Mouse (Mus musculus): Measurements from ENCODE around the gene 2700081O15Rik. TPM values are rescaled to one million over a fixed set of nuclear protein-coding genes. Genes with fewer than 3 reads are reported as not detected.
A peak's percentile ranks its signal among the peaks of the same experiment; 100 is the strongest.
"Not testable (repeated sequence)": the region's sequence is repeated elsewhere in the genome, so short reads cannot be mapped to it uniquely, and the experiment has no call there.

Gene 2700081O15Rik
- polyA plus RNA-seq (2015; fragmentation: Nextera tagmentation; extraction: Ambion mirVana): 10.0 and 10.5 TPM in 2 replicates

DNA sequence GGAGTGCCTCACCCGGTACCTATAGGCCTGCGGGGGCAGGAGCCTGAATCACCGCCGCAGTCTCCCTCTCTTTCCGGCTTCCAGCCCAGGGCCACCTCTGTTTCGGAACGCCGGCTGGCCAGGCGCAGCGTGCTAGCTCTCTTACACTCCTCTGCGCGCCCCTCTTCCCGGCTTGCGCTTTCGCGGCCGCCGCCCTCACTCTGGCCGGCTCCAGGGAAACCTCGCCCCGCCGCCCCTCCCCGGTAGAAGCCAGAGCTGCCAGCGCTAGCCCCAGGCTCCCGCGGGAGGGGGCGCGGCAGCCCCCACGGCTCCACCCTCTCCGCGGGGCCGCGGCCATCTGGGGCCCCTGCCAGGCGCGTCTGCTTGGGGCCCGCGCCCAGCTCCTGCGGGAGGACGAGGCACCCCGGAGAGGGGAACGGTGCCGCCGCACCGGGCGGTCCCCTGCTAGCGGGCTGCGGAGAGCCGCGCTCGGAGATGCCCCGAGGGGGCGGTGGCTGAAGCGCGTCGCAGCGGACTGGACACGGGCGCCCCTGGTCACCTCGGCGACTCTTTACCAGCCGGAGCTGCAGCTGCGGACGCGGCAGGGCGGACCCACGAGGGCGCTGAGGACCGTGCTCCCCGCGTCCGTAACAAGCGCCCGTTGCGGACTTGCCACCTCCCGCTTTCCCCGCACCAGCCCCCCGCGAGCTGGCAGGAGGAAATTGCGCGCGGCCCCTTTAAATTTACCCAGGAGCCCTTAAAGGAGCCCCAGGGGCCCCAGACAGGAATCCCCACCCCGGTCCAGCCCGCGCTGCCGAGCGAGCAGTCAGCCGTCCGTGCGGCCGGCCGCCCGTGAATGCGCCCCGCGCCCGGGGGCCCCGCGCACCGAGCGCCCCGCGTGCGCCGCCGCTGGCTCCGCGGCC lies at the start of gene 2700081O15Rik:
Gene 2700081O15Rik (plus strand): TSS at position 792 of the 902 bp plus-strand sequence.
- Histone ChIP-seq H3K27me3 (no peaks in the 10 kb centered on the region), H3K9ac (peak within 1 kb of the TSS; percentile 96), H3K27ac (peak within 1 kb of the TSS; percentile 96), H3K4me1 (peaks cover 46% of the 10 kb centered on the region), H3K36me3 (peaks cover 25% of the 10 kb centered on the region), H3K9me3 (no peaks in the 10 kb centered on the region), H3K4me3 (peak within 1 kb of the TSS; percentile 85), H3K4me2 (replicated peaks) (peak within 1 kb of the TSS; percentile 87)
- ATAC-seq (ENCODE audit: low FRiP score, low read depth): peak; percentile 64
- WGBS: under 1% methylated on average over 94 of the region's 107 CpGs

DNA sequence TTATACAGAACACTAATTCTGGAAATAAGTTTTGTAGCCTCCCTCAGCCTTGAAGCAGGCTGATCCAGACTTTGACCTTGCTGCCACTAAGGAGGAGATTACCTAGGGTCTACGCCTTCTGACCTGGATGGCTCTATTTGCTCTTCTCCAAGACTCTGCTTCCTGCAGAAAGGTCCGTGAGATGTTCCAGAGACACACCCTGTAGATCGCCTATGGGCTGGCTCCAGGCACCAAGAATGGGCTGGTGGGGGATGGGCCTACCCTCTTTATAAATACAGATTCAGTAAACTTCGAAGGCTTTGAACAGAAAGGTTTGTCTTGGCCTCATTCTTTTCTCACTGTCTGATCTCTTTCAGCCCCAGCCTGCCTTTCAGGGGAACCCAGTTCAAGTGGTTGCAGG lies 48.0 kb upstream of the 2700081O15Rik start:
- H3K4me1 ChIP-seq; ATAC-seq (ENCODE audit: low FRiP score, low read depth); H3K9me3 ChIP-seq; H3K9ac ChIP-seq; H3K27me3 ChIP-seq; H3K4me3 ChIP-seq; H3K27ac ChIP-seq; H3K4me2 ChIP-seq (replicated peaks): not testable (repeated sequence)
- 87% methylated on average over 4 of the region's 4 CpGs for WGBS
- peaks cover 83% of the 10 kb centered on the region for H3K36me3 ChIP-seq

DNA sequence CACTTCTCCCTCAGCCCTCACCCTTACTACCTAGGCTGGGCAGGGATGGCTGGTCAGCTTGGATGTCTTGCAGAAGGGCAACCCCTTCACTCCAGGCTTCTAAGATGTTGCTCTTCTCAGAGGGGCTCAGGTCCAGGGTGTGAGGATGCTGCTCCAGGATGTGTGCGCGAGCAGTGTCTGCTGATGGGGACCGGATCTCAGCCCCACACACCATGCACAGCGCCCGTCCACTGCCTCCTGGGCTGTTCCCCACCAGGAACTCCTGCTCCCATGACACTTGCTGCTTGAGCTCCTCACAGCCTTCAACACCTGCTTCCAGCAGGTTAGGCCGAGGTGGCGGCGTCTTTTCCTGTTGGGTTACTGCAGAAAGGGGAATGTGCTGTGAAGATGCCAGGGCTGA lies 42.9 kb upstream of the 2700081O15Rik start:
- WGBS: 95% methylated on average over 8 of the region's 8 CpGs
- Histone ChIP-seq H3K4me3 (no peak overlapping the region), H3K36me3 (peaks cover 75% of the 10 kb centered on the region), H3K27me3 (no peaks in the 10 kb centered on the region), H3K9me3 (no peaks in the 10 kb centered on the region), H3K4me1 (no peaks in the 10 kb centered on the region), H3K27ac (no peak overlapping the region), H3K9ac (no peak overlapping the region), H3K4me2 (replicated peaks) (no peak overlapping the region)
- ATAC-seq (ENCODE audit: low FRiP score, low read depth): no peak

- H3K4me2 ChIP-seq (replicated peaks): no peak overlapping the region
- H3K27me3 ChIP-seq: no peaks in the 10 kb centered on the region
- H3K36me3 ChIP-seq: peaks cover 51% of the 10 kb centered on the region
- ATAC-seq (ENCODE audit: low FRiP score, low read depth): no peak
- H3K9me3 ChIP-seq: no peaks in the 10 kb centered on the region
- H3K4me3 ChIP-seq: no peak overlapping the region
- H3K4me1 ChIP-seq: peaks cover 16% of the 10 kb centered on the region
- WGBS: 78% methylated on average over 2 of the region's 2 CpGs
- no peak overlapping the region for H3K27ac ChIP-seq
- H3K9ac ChIP-seq: no peak overlapping the region
Observed at GRCm38 (mm10) chr19:7377639-7378038, 39.8 kb upstream of the 2700081O15Rik start.

- no peak for ATAC-seq (ENCODE audit: low FRiP score, low read depth)
- Histone ChIP-seq H3K4me1 (peaks cover 26% of the 10 kb centered on the region), H3K36me3 (peaks cover 23% of the 10 kb centered on the region), H3K27ac (peak overlapping the region; percentile 85), H3K4me3 (peak overlapping the region; percentile 80), H3K4me2 (replicated peaks) (peak overlapping the region; percentile 66), H3K9me3 (peaks cover 7% of the 10 kb centered on the region; the same call in 1 of the 2 replicates), H3K9ac (peak overlapping the region; percentile 86), H3K27me3 (no peaks in the 10 kb centered on the region)
- WGBS: 2% methylated on average over 8 of the region's 8 CpGs
Observed at GRCm38 (mm10) chr19:7381906-7382247, 35.5 kb upstream of the 2700081O15Rik start.

GRCm38 (mm10) chr19:7382248-7382902 lies 35.0 kb upstream of the 2700081O15Rik start:
- H3K9me3 ChIP-seq: peaks cover 7% of the 10 kb centered on the region; the same call in 1 of the 2 replicates
- peak overlapping the region; percentile 86 for H3K9ac ChIP-seq
- peak overlapping the region; percentile 85 for H3K27ac ChIP-seq
- peak overlapping the region; percentile 66 for H3K4me2 ChIP-seq (replicated peaks)
- H3K27me3 ChIP-seq: no peaks in the 10 kb centered on the region
- H3K4me3 ChIP-seq: peak overlapping the region; percentile 80
- under 1% methylated on average over 57 of the region's 60 CpGs for WGBS
- ATAC-seq (ENCODE audit: low FRiP score, low read depth): peak; percentile 58
- peaks cover 23% of the 10 kb centered on the region for H3K36me3 ChIP-seq
- peaks cover 26% of the 10 kb centered on the region for H3K4me1 ChIP-seq

DNA sequence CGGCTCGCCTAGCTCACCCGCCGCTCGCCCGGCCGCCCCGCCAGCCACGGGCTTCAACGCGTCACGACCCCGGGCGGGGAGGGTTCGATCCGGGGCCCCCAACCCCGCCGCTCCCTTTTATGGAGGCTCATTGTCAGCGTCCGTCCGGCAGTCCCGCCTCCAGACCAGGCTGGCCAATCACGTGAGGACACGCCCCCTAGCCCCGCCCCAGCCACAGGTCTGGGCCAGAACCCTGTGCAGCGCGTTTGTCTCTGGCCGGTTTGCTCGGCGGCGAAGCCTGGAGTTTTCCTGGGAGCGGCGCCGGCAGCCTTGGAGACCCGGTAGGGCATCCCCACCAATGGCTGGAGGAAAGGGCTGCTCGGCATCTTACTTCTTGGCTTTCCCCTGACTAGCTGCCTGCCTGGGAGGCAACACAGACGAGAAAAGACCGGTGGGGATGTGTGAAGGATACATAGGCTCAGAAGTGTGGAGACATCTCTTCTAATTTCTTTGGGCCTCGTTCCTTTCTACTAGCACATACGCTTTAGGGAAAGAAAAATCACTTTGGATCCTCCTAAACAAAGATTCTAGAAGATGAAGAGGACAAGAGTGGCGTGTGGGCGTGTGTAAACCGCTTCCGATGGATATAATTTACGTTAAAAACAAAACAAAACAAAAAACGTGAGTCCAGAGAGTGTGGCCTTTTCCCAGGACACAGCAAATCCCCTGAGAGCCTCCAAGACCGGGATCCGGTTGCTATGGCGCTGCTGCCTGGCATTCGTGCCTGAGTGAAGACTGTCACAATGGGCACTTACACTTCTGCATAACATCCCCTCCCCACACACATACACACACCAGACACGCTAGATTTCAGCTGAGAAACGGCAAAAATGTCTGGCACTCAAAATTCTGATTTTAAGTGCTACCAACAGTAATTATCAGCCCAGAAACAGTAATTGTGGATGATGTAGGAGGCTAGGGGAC lies 34.2 kb upstream of the 2700081O15Rik start, which contains the start of gene Spindoc:
Gene Spindoc (minus strand): TSS at position 92 of the 963 bp plus-strand sequence.
- peaks cover 12% of the 10 kb centered on the region; the same call in 1 of the 2 replicates for H3K9me3 ChIP-seq
- H3K4me1 ChIP-seq: peaks cover 26% of the 10 kb centered on the region
- 1% methylated on average over 44 of the region's 52 CpGs for WGBS
- H3K4me3 ChIP-seq: peak within 1 kb of the TSS; percentile 80
- H3K36me3 ChIP-seq: peaks cover 20% of the 10 kb centered on the region
- H3K27ac ChIP-seq: peak within 1 kb of the TSS; percentile 85
- peak within 1 kb of the TSS; percentile 86 for H3K9ac ChIP-seq
- H3K27me3 ChIP-seq: no peaks in the 10 kb centered on the region
- peak; percentile 98 for ATAC-seq (ENCODE audit: low FRiP score, low read depth)
- peak within 1 kb of the TSS; percentile 66 for H3K4me2 ChIP-seq (replicated peaks)

DNA sequence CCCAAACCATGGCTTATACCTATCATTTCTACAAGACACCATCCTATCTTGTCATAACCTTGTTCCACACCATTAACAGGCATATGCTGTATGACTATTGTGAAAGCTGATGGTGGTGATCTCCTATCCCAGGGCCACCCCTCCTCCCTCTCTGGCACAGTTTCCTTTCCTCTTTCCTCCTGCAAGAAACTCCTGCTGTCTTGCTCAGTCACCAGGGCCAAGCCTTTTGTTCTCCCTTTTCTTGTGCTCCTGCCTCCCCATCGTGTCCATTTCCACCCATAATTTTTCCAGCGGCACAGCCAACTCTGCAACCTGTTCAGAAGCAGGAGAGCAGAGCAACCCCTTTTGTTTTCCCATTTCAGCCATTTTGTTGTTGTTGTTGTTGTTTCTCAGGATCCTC lies 31.4 kb upstream of the 2700081O15Rik start:
- peaks cover 10% of the 10 kb centered on the region for H3K36me3 ChIP-seq
- no peaks in the 10 kb centered on the region for H3K27me3 ChIP-seq
- peaks cover 19% of the 10 kb centered on the region for H3K9me3 ChIP-seq
- WGBS: 75% methylated on average over 2 of the region's 2 CpGs
- ATAC-seq (ENCODE audit: low FRiP score, low read depth): no peak
- H3K4me1 ChIP-seq: peaks cover 18% of the 10 kb centered on the region
- no peak overlapping the region for H3K27ac ChIP-seq
- no peak overlapping the region for H3K4me2 ChIP-seq (replicated peaks)
- no peak overlapping the region for H3K4me3 ChIP-seq
- no peak overlapping the region for H3K9ac ChIP-seq

GRCm38 (mm10) chr19:7388488-7388887 lies 28.9 kb upstream of the 2700081O15Rik start:
- ATAC-seq (ENCODE audit: low FRiP score, low read depth): no peak
- Histone ChIP-seq H3K27me3 (no peaks in the 10 kb centered on the region), H3K27ac (no peak overlapping the region), H3K4me1 (peaks cover 8% of the 10 kb centered on the region), H3K9me3 (peaks cover 22% of the 10 kb centered on the region), H3K4me2 (replicated peaks) (no peak overlapping the region), H3K36me3 (peaks cover 12% of the 10 kb centered on the region), H3K4me3 (no peak overlapping the region), H3K9ac (no peak overlapping the region)
- 83% methylated on average over 6 of the region's 6 CpGs for WGBS

GRCm38 (mm10) chr19:7396867-7397826 lies 20.3 kb upstream of the 2700081O15Rik start:
- H3K4me3 ChIP-seq; H3K4me2 ChIP-seq (replicated peaks); H3K9ac ChIP-seq; H3K4me1 ChIP-seq; H3K9me3 ChIP-seq; H3K36me3 ChIP-seq; ATAC-seq (ENCODE audit: low FRiP score, low read depth); H3K27ac ChIP-seq: not testable (repeated sequence)
- WGBS: 68% methylated on average over 10 of the region's 10 CpGs
- peaks cover 15% of the 10 kb centered on the region for H3K27me3 ChIP-seq
